In the genomic region with DNA sequence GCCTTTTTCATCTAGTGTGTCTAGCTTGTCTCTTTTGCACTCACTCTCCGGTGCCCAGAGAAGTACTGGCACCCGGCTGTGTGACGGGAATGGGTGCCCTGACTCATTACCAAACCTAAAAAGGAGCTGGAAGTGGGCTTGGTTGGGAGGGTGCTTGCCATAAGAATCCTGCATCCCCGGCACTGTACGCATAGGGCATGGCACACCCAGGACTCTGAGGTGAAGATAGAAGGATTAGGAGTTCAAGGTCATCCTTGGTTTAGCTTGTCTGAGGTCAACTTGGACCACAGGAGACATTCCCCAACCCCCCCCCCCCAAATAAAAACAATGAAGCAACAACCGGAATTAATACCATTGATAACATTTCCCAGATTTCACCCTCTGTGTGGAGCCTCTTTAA, we compare ENCODE assay signal across 25 mouse cellular contexts. TPM values are rescaled to one million over a fixed set of nuclear protein-coding genes. Genes with fewer than 3 reads are reported as not detected.
A peak's percentile ranks its signal among the peaks of the same experiment; 100 is the strongest.
DNase-seq lines count a peak whose midpoint lies in the region; ATAC-seq and TF ChIP-seq lines count a peak whose summit lies in the region.
"Had no signal": no experiment of that assay in that cellular context is flagged by ENCODE, and none has a peak within 500 bp of the region (broad histone marks: within the 10 kb centered on the region; RNA-seq: fewer than 3 reads in every experiment).

No protein-coding gene starts in this region.

- 79% methylated on average over 6 of the region's 6 CpGs for WGBS in liver, embryonic 12.5 days (ENCODE audit: insufficient replicate concordance)
- WGBS in midbrain, postnatal 0 days = 95% methylated on average over 6 of the region's 6 CpGs

- no peaks in the 10 kb centered on the region for H3K36me3 ChIP-seq in liver, embryonic 12.5 days
- H3K36me3 ChIP-seq in E14TG2a.4 (ENCODE audit: insufficient read depth, low read length) = no peaks in the 10 kb centered on the region
- no peaks in the 10 kb centered on the region for H3K36me3 ChIP-seq in ES-Bruce4 (ENCODE audit: control insufficient read depth, insufficient read depth, low read length, poor library complexity, severe bottlenecking)
- no peaks in the 10 kb centered on the region for H3K36me3 ChIP-seq in midbrain, postnatal 0 days (ENCODE audit: insufficient read depth, low read length)
- H3K36me3 ChIP-seq: embryonic facial prominence, embryonic 10.5 days; embryonic facial prominence, embryonic 13.5 days; forebrain, embryonic 12.5 days; forebrain, embryonic 15.5 days; heart, embryonic 12.5 days; heart, embryonic 15.5 days; hindbrain, embryonic 15.5 days had no signal

- H3K27me3 ChIP-seq in liver, embryonic 12.5 days (replicated peaks) = no peaks in the 10 kb centered on the region
- H3K27me3 ChIP-seq in E14TG2a.4 (ENCODE audit: insufficient read depth, low read length) = no peaks in the 10 kb centered on the region
- H3K27me3 ChIP-seq in ES-Bruce4 (ENCODE audit: control insufficient read depth, insufficient read depth, low read length, poor library complexity, severe bottlenecking) = no peaks in the 10 kb centered on the region
- H3K27me3 ChIP-seq in midbrain, postnatal 0 days (ENCODE audit: insufficient read depth, low read length) = no peaks in the 10 kb centered on the region
- H3K27me3 ChIP-seq: embryonic facial prominence, embryonic 13.5 days; forebrain, embryonic 12.5 days; forebrain, embryonic 15.5 days; heart, embryonic 12.5 days; heart, embryonic 15.5 days; hindbrain, embryonic 15.5 days had no signal

- no peak for DNase-seq in liver
- DNase-seq in R1 (ENCODE audit: low read depth, low spot score) = peak; percentile 71
- no peak for DNase-seq in midbrain, postnatal 0 days (ENCODE audit: low spot score)
- DNase-seq in cerebellum, postnatal 14 days = no peak
- DNase-seq: adrenal gland, adult 2 months; cerebellum, adult 11 months; cerebellum, adult 2 months; cerebellum, adult 9-11 months; cerebellum, postnatal 36 days; gastrocnemius, postnatal 25 days; heart, postnatal 10 days; heart, postnatal 36 days had no signal

- H3K4me1 ChIP-seq in liver, embryonic 12.5 days = peaks cover 32% of the 10 kb centered on the region
- H3K4me1 ChIP-seq in E14TG2a.4 (replicated peaks; ENCODE audit: low read depth, low read length) (peaks cover 70% of the 10 kb centered on the region), ES-Bruce4 (ENCODE audit: control insufficient read depth, insufficient read depth, low read length) (peaks cover 1% of the 10 kb centered on the region)
- H3K4me1 ChIP-seq in midbrain, postnatal 0 days (ENCODE audit: insufficient read depth, low read length) = no peaks in the 10 kb centered on the region

- no peak for TF ChIP-seq EP300 in ES-Bruce4 (IDR thresholded peaks at IDR 0.05; ENCODE audit: insufficient read depth, low read depth, low read length)

- ATAC-seq in liver, embryonic 12.5 days = no peak
- ATAC-seq in midbrain, postnatal 0 days (ENCODE audit: low FRiP score) = no peak
- ATAC-seq: CD4-positive, CD25-positive, alpha-beta regulatory T cell, adult 4 months; forebrain, embryonic 15.5 days; intestine, postnatal 0 days had no signal

- TF ChIP-seq CTCF in E14TG2a.4 (conservative IDR thresholded peaks at IDR 0.05; ENCODE audit: low read length) (no peak), ES-Bruce4 (IDR thresholded peaks at IDR 0.05; ENCODE audit: low read depth, low read length) (no peak)
- TF ChIP-seq CTCF in midbrain, postnatal 0 days (IDR thresholded peaks at IDR 0.05) = no peak

- no peak overlapping the region for H3K4me3 ChIP-seq in liver, embryonic 12.5 days
- peak overlapping the region; percentile 67 for H3K4me3 ChIP-seq in E14TG2a.4 (replicated peaks; ENCODE audit: low read length)
- H3K4me3 ChIP-seq in ES-Bruce4 (ENCODE audit: low read depth, low read length) = peak overlapping the region; percentile 32
- no peak overlapping the region for H3K4me3 ChIP-seq in midbrain, postnatal 0 days (ENCODE audit: low read depth, low read length)
- H3K4me3 ChIP-seq: embryonic facial prominence, embryonic 10.5 days; embryonic facial prominence, embryonic 13.5 days; erythroblast, embryonic 14.5 days; forebrain, embryonic 12.5 days; forebrain, embryonic 15.5 days; heart, embryonic 12.5 days; heart, embryonic 15.5 days; hindbrain, embryonic 15.5 days had no signal

- H3K4me2 ChIP-seq in liver, embryonic 12.5 days = peak overlapping the region; percentile 91; the same call in 1 of the 2 replicates
- no peak overlapping the region for H3K4me2 ChIP-seq in midbrain, postnatal 0 days (ENCODE audit: low read depth, low read length, poor library complexity, severe bottlenecking)
- H3K4me2 ChIP-seq: embryonic facial prominence, embryonic 13.5 days; forebrain, embryonic 12.5 days; forebrain, embryonic 15.5 days; heart, embryonic 15.5 days; hindbrain, embryonic 15.5 days had no signal

- no peaks in the 10 kb centered on the region for H3K9me3 ChIP-seq in liver, embryonic 12.5 days (replicated peaks)
- no peaks in the 10 kb centered on the region for H3K9me3 ChIP-seq in E14TG2a.4 (ENCODE audit: low read length)
- H3K9me3 ChIP-seq in ES-Bruce4 (replicated peaks; ENCODE audit: control insufficient read depth, insufficient read depth, low read length, poor library complexity, severe bottlenecking) = no peaks in the 10 kb centered on the region
- no peaks in the 10 kb centered on the region for H3K9me3 ChIP-seq in midbrain, postnatal 0 days (ENCODE audit: low read length)
- H3K9me3 ChIP-seq: embryonic facial prominence, embryonic 10.5 days; embryonic facial prominence, embryonic 13.5 days; forebrain, embryonic 12.5 days; forebrain, embryonic 15.5 days; heart, embryonic 12.5 days; heart, embryonic 15.5 days; hindbrain, embryonic 15.5 days had no signal

- TF ChIP-seq POLR2A in ES-Bruce4 (IDR thresholded peaks at IDR 0.05; ENCODE audit: insufficient read depth, low read length) = no peak

- H3K9ac ChIP-seq in liver, embryonic 12.5 days = no peak overlapping the region
- no peak overlapping the region for H3K9ac ChIP-seq in ES-Bruce4 (ENCODE audit: low read depth, poor library complexity, severe bottlenecking)
- no peak overlapping the region for H3K9ac ChIP-seq in midbrain, postnatal 0 days (replicated peaks; ENCODE audit: low read length, poor library complexity, severe bottlenecking)
- H3K9ac ChIP-seq: embryonic facial prominence, embryonic 13.5 days; forebrain, embryonic 12.5 days; forebrain, embryonic 15.5 days; heart, embryonic 12.5 days; heart, embryonic 15.5 days; hindbrain, embryonic 15.5 days had no signal

- H3K27ac ChIP-seq in liver, embryonic 12.5 days = no peak overlapping the region
- peak overlapping the region; percentile 70 for H3K27ac ChIP-seq in ES-Bruce4 (ENCODE audit: insufficient read depth, low read length)
- H3K27ac ChIP-seq in midbrain, postnatal 0 days (ENCODE audit: low read depth, low read length) = no peak overlapping the region
- H3K27ac ChIP-seq: embryonic facial prominence, embryonic 13.5 days; forebrain, embryonic 12.5 days; forebrain, embryonic 15.5 days; hindbrain, embryonic 15.5 days had no signal

RNA-seq across cellular contexts. Expression of a gene that starts 59.5 kb away (rescaled TPM):
- 3.8 and 4.5 TPM in 2 replicates for polyA plus RNA-seq in liver, embryonic 12.5 days (2016; fragmentation: Nextera tagmentation; extraction: Ambion mirVana)
- polyA plus RNA-seq in ES-Bruce4 (2011; ENCODE audit: insufficient read depth, insufficient read length, low read depth, missing spikeins) = 39.6 and 39.9 TPM in 2 replicates
- total RNA-seq in midbrain, postnatal 0 days (2014; rRNA removed) = 3.7 and 3.8 TPM in 2 replicates
- 0.44 and 0.49 TPM in 2 replicates for polyA plus RNA-seq in midbrain, postnatal 0 days (2015; fragmentation: Nextera tagmentation; extraction: Ambion mirVana)

Comparison
In these comparisons a context has a peak if more than half of its experiments do, and no peak if none do; other contexts are left out.
1. H3K4me3 ChIP-seq: peak in E14TG2a.4 (single experiment) and ES-Bruce4 (single experiment); none in liver, embryonic 12.5 days (single experiment) and midbrain, postnatal 0 days (single experiment).